Mouse (Mus musculus): ENCODE results near the gene Gm9918.

DNA sequence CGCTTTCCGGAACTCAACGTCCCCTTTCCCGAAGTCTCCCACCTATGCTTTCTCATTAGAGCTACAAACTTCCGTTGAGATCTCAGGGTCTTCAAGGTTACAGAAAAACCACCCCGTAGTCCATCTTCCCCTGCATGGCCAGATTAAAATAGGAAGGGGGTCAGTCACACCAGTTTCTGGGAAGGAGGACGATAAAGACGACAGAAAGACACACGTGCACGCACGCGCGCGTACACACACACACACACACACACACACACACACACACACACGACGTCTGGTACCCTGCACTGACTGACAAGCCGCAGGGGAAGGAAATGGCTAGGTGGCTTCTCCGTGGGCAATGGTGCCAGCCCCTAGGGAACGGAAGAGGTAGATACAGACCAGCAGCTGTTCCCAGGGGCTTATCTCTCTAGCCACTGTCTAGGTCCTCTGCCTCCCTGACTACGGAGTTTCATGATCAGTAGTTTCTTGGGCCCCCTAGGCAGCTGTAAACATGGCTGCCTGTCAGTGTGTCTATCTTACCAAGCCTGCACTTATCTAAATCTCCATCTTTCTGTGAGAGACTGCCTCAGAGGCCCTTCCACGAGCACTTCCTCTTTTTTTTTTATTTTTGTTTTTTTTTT, 45.3 kb upstream of the Gm9918 start:
- TF ChIP-seq CTCF (IDR thresholded peaks at IDR 0.05; ENCODE audit: low read depth): 0 out of 2 replicates have a peak, but pooled peaks have one; percentile 3
- TF ChIP-seq EP300 (IDR thresholded peaks at IDR 0.05; ENCODE audit: low read depth): peak; percentile 56
